Mouse (Mus musculus): ENCODE results near the gene Dock6. TPM values are rescaled to one million over a fixed set of nuclear protein-coding genes. Genes with fewer than 3 reads are reported as not detected.
"Not testable (repeated sequence)": the region's sequence is repeated elsewhere in the genome, so short reads cannot be mapped to it uniquely, and the experiment has no call there.

Gene Dock6
- polyA plus RNA-seq, 1 experiment from 2014 or later = 37.4 TPM

DNA sequence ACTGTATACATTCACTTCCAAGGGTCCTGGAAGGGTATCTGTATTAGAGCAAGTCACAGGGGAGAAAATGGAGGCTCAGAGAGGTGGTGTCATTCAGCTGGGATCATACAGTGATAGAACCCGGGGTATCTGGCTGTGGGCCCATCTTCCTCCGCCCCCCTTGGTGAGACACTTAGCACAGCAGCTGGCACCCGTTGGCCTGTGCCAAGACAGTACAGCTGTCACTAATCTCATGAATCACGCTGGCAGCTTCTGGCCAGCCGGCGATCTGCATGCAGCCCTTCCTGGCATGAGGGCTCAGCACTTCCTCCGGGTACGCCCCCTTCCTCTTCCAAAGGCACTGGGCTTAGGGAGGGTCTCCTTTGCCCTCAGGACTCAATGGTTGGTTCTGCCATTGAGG, 59.8 kb downstream of the Dock6 start:
- ATAC-seq (ENCODE audit: insufficient number of reproducible peaks, low FRiP score, low TSS enrichment, low read depth) = no peak
- H3K4me1 ChIP-seq (ENCODE audit: control insufficient read depth, insufficient read depth, low read length) = peaks cover 16% of the 10 kb centered on the region
- no peaks in the 10 kb centered on the region for H3K9me3 ChIP-seq (ENCODE audit: control insufficient read depth, low read length)
- H3K9ac ChIP-seq (ENCODE audit: low read length) = no peak overlapping the region
- H3K27ac ChIP-seq (replicated peaks; ENCODE audit: low read depth, low read length) = no peak overlapping the region
- no peak overlapping the region for H3K4me3 ChIP-seq (ENCODE audit: low read depth, low read length)
- DNase-seq (ENCODE audit: low spot score) = no peak
- no peak overlapping the region for H3K4me2 ChIP-seq (ENCODE audit: low read depth, severe bottlenecking)
- H3K27me3 ChIP-seq (ENCODE audit: control insufficient read depth, insufficient read depth, low read length) = no peaks in the 10 kb centered on the region
- WGBS = 74% methylated on average over 8 of the region's 8 CpGs
- peaks cover 28% of the 10 kb centered on the region for H3K36me3 ChIP-seq (ENCODE audit: control insufficient read depth, insufficient read depth, low read length)

DNA sequence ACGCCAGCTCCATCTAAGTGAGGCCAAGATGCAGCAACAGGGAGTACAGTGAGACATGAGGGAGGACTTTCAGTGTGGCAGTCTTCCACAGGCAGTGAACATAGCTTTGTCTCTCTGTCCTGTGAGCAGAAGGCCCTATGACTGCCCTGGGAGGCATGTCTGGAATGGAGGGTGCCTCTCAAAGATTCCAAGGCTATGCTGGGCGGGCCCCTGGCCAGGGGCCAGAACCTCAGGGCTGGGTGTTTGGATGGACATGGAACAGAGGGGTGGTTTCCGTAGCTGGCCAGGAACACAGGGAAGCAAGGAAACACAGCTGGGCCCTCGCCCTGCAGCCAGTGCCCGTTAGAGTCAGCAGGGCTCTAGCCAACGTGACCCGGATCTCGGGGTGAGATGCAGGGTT, 60.6 kb downstream of the Dock6 start:
- no peak overlapping the region for H3K9ac ChIP-seq (ENCODE audit: low read length)
- no peaks in the 10 kb centered on the region for H3K9me3 ChIP-seq (ENCODE audit: control insufficient read depth, low read length)
- H3K4me1 ChIP-seq (ENCODE audit: control insufficient read depth, insufficient read depth, low read length) = peaks cover 13% of the 10 kb centered on the region
- 92% methylated on average over 8 of the region's 8 CpGs for WGBS
- ATAC-seq (ENCODE audit: insufficient number of reproducible peaks, low FRiP score, low TSS enrichment, low read depth) = no peak
- peaks cover 28% of the 10 kb centered on the region for H3K36me3 ChIP-seq (ENCODE audit: control insufficient read depth, insufficient read depth, low read length)
- H3K27ac ChIP-seq (replicated peaks; ENCODE audit: low read depth, low read length) = no peak overlapping the region
- no peak overlapping the region for H3K4me2 ChIP-seq (ENCODE audit: low read depth, severe bottlenecking)
- H3K4me3 ChIP-seq (ENCODE audit: low read depth, low read length) = no peak overlapping the region
- no peaks in the 10 kb centered on the region for H3K27me3 ChIP-seq (ENCODE audit: control insufficient read depth, insufficient read depth, low read length)
- no peak for DNase-seq (ENCODE audit: low spot score)

DNA sequence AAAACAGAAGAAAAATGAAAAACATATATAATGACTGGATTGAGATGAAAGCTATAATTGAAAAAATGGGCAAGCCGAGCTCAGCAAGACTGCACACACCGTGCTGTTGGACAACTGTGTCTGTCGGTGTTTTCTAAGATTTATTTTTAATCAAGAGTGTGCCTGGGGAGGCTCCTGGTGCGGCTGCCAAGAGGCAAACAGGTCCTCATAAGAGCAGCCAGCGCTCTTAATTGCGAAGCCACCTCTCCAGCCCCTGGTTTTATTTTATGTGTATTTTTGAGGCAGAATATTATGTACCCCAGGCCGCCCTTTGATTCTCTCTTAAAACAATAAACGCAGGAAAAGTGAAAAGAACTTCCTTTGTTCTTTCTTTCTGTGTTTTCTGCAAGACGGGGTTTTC, 64.2 kb downstream of the Dock6 start:
- ATAC-seq (ENCODE audit: insufficient number of reproducible peaks, low FRiP score, low TSS enrichment, low read depth) = no peak
- WGBS = 67% methylated on average over 9 of the region's 9 CpGs
- no peak for DNase-seq (ENCODE audit: low spot score)
- Histone ChIP-seq H3K9me3 (ENCODE audit: control insufficient read depth, low read length) (no peaks in the 10 kb centered on the region), H3K36me3 (ENCODE audit: control insufficient read depth, insufficient read depth, low read length) (peaks cover 17% of the 10 kb centered on the region), H3K27me3 (ENCODE audit: control insufficient read depth, insufficient read depth, low read length) (no peaks in the 10 kb centered on the region), H3K4me2 (ENCODE audit: low read depth, severe bottlenecking) (no peak overlapping the region), H3K27ac (replicated peaks; ENCODE audit: low read depth, low read length) (no peak overlapping the region; the same call in 1 of the 2 replicates), H3K9ac (ENCODE audit: low read length) (no peak overlapping the region), H3K4me1 (ENCODE audit: control insufficient read depth, insufficient read depth, low read length) (peaks cover 3% of the 10 kb centered on the region; the same call in 1 of the 2 replicates), H3K4me3 (ENCODE audit: low read depth, low read length) (no peak overlapping the region)

DNA sequence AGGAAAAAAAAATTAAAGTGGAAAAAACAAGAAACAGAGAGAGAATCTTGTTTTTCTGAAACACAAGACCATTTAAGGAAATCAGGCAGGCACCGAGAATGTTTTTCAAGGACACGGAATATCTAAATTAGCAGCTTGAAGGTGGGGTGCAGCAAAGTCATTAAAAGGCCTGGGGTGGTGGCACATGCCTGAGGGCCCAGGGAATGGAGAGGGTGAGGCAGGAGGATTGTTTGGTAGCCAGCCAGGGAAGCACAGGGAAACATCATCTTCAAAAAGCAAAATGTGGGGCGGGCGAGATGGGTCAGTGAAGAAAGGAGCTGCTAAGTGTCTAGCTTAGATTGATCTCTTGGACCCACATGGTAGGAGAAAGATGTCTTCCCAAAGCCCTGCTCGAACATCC, 64.8 kb downstream of the Dock6 start:
- ATAC-seq (ENCODE audit: insufficient number of reproducible peaks, low FRiP score, low TSS enrichment, low read depth) (no peak), DNase-seq (ENCODE audit: low spot score) (no peak)
- Histone ChIP-seq H3K4me2 (ENCODE audit: low read depth, severe bottlenecking) (no peak overlapping the region), H3K4me1 (ENCODE audit: control insufficient read depth, insufficient read depth, low read length) (peaks cover 3% of the 10 kb centered on the region; the same call in 1 of the 2 replicates), H3K4me3 (ENCODE audit: low read depth, low read length) (no peak overlapping the region), H3K36me3 (ENCODE audit: control insufficient read depth, insufficient read depth, low read length) (peaks cover 17% of the 10 kb centered on the region), H3K9ac (ENCODE audit: low read length) (no peak overlapping the region), H3K27ac (replicated peaks; ENCODE audit: low read depth, low read length) (no peak overlapping the region; the same call in 1 of the 2 replicates), H3K27me3 (ENCODE audit: control insufficient read depth, insufficient read depth, low read length) (no peaks in the 10 kb centered on the region), H3K9me3 (ENCODE audit: control insufficient read depth, low read length) (no peaks in the 10 kb centered on the region)
- WGBS = 72% methylated on average over 5 of the region's 5 CpGs

DNA sequence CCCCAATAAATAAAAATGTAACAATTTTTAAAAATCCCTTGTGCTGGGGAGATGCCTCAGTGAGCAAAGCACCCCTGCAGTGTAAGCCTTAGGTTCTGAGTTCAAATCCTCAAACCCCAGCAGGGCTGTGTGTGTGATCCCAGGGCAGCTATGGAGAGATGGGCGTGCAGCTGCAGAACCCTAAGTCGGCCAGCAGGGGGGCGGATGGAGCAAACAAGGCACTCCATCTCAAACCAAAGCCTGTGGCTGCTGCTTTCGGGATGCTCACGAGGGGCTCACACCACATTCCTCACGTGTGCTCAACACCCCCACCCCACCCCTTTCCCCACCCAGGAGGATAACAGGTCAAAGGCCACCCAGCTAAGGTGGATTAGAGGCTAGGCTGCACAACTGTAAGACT, 65.5 kb downstream of the Dock6 start:
- Histone ChIP-seq H3K4me2 (ENCODE audit: low read depth, severe bottlenecking) (no peak overlapping the region), H3K9me3 (ENCODE audit: control insufficient read depth, low read length) (no peaks in the 10 kb centered on the region), H3K27ac (replicated peaks; ENCODE audit: low read depth, low read length) (no peak overlapping the region; the same call in 1 of the 2 replicates), H3K27me3 (ENCODE audit: control insufficient read depth, insufficient read depth, low read length) (no peaks in the 10 kb centered on the region), H3K36me3 (ENCODE audit: control insufficient read depth, insufficient read depth, low read length) (peaks cover 15% of the 10 kb centered on the region), H3K4me1 (ENCODE audit: control insufficient read depth, insufficient read depth, low read length) (peaks cover 6% of the 10 kb centered on the region; the same call in 1 of the 2 replicates), H3K4me3 (ENCODE audit: low read depth, low read length) (no peak overlapping the region), H3K9ac (ENCODE audit: low read length) (no peak overlapping the region)
- peak; percentile 19; the same call in 1 of the 2 replicates for ATAC-seq (ENCODE audit: insufficient number of reproducible peaks, low FRiP score, low TSS enrichment, low read depth)
- 8% methylated on average over 6 of the region's 6 CpGs for whole genome bisulfite sequencing
- DNase-seq (ENCODE audit: low spot score) = peak; percentile 84

DNA sequence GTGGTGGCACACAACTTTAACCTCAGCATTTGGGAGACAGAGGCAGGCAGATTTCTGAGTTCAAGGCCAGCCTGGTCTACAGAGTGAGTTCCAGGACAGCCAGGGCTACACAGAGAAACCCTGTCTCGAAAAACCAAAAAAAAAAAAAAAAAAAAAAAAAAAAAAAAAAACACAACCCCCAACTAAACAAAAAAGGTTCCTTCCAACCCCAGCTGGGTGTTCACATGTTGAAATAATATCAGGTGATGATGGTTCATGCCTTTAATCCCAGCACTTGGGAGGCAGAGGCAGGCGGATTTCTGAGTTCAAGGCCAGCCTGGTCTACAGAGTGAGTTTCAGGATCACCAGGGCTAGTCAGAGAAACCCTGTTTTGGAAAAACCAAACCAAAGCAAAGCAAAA, 66.1 kb downstream of the Dock6 start:
- H3K36me3 ChIP-seq (ENCODE audit: control insufficient read depth, insufficient read depth, low read length); H3K9ac ChIP-seq (ENCODE audit: low read length); DNase-seq (ENCODE audit: low spot score); H3K27me3 ChIP-seq (ENCODE audit: control insufficient read depth, insufficient read depth, low read length); H3K4me3 ChIP-seq (ENCODE audit: low read depth, low read length); H3K4me1 ChIP-seq (ENCODE audit: control insufficient read depth, insufficient read depth, low read length); H3K27ac ChIP-seq (replicated peaks; ENCODE audit: low read depth, low read length); H3K4me2 ChIP-seq (ENCODE audit: low read depth, severe bottlenecking); ATAC-seq (ENCODE audit: insufficient number of reproducible peaks, low FRiP score, low TSS enrichment, low read depth); H3K9me3 ChIP-seq (ENCODE audit: control insufficient read depth, low read length): not testable (repeated sequence)
- 76% methylated on average over 1 of the region's 2 CpGs for WGBS

DNA sequence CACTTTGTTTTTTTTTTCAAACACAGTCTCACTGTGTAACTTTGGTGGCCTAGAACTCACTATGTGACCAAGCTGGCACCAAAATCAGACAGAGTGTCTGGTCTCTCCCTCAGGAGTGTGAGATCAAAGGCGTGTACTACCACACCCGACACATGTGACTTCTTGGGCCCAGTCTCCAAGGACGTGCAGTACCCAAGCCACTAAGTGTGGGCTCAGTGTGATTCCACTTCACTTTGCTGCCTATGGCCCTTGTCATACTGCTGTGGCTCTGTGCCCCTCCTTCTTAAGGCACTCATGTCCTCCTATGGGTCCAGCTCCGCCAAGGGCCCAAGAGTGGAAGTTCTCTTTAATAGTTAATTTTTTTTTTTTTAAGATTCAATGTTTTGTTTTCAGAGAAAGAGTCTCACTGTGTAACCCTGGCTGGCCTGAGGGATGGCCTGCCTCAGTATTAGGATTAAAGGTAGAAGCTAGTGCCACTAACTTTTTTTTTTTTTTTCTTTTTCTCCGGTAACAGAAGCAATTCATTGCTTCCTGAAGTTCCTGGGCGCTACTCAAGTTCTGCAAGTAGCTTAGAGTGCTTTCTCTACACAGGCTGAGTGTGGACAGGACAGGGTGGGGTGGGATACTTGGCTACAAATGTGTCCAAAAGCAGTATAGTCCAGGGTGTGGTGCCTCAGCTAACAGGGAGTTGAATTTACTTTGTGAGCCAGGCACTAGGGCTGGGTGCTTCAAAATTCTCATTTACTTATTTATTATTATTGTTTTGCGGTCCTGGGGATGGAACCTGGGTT, 67.7 kb downstream of the Dock6 start:
- H3K4me1 ChIP-seq (ENCODE audit: control insufficient read depth, insufficient read depth, low read length) = peaks cover 6% of the 10 kb centered on the region; the same call in 1 of the 2 replicates
- ATAC-seq (ENCODE audit: insufficient number of reproducible peaks, low FRiP score, low TSS enrichment, low read depth) = no peak
- no peak overlapping the region for H3K4me2 ChIP-seq (ENCODE audit: low read depth, severe bottlenecking)
- H3K27me3 ChIP-seq (ENCODE audit: control insufficient read depth, insufficient read depth, low read length) = no peaks in the 10 kb centered on the region
- no peaks in the 10 kb centered on the region for H3K9me3 ChIP-seq (ENCODE audit: control insufficient read depth, low read length)
- H3K9ac ChIP-seq (ENCODE audit: low read length) = no peak overlapping the region
- no peak overlapping the region for H3K27ac ChIP-seq (replicated peaks; ENCODE audit: low read depth, low read length)
- DNase-seq (ENCODE audit: low spot score) = no peak
- H3K36me3 ChIP-seq (ENCODE audit: control insufficient read depth, insufficient read depth, low read length) = peaks cover 17% of the 10 kb centered on the region
- 88% methylated on average over 7 of the region's 7 CpGs for WGBS
- H3K4me3 ChIP-seq (ENCODE audit: low read depth, low read length) = no peak overlapping the region

DNA sequence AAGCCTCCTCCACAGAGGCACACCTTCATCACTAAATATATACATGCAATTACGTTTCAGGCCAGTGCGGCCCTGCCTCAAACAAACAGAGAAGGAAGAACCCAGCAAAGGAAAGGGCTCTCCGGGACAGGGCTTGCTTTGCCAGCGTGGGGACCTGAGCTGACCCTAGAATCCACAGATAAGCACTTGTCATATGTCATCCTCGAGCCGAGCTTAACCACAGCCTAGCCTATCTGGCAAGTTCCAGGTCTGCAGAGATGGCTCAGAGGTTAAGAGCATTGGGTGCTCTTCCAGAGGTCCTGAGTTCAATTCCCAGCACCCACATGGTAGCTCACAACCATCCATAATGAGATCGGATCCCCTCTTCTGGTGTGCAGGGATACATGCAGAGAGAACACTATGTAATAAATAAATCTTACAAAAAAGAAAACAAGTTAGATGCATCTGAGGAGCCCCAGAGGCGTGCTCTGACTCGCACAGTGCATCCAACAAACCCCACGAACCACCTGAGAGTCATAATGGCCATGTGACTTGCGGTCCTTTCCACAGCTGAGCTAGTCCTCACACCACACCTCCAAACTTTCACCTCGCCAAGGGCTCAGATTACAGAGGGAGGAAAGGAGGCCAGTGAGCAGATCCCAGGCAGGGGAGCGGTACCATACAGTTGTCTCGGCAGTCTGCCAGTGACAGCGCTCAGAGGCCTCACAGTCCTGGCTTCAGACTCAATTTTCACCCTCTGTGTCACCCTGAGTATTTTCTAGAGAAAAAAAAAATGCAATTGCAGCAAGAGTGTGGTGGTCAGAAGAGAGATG, 70.6 kb downstream of the Dock6 start:
- peak; percentile 40; the same call in 1 of the 2 replicates for ATAC-seq (ENCODE audit: insufficient number of reproducible peaks, low FRiP score, low TSS enrichment, low read depth)
- WGBS = 65% methylated on average over 15 of the region's 15 CpGs

More for the DNA sequence above, 70.6 kb downstream of the Dock6 start:
- Histone ChIP-seq H3K27me3 (ENCODE audit: control insufficient read depth, insufficient read depth, low read length) (no peaks in the 10 kb centered on the region), H3K9ac (ENCODE audit: low read length) (no peak overlapping the region), H3K4me3 (ENCODE audit: low read depth, low read length) (no peak overlapping the region), H3K36me3 (ENCODE audit: control insufficient read depth, insufficient read depth, low read length) (peaks cover 35% of the 10 kb centered on the region), H3K4me2 (ENCODE audit: low read depth, severe bottlenecking) (no peak overlapping the region), H3K9me3 (ENCODE audit: control insufficient read depth, low read length) (no peaks in the 10 kb centered on the region), H3K4me1 (ENCODE audit: control insufficient read depth, insufficient read depth, low read length) (peaks cover 2% of the 10 kb centered on the region; the same call in 1 of the 2 replicates), H3K27ac (replicated peaks; ENCODE audit: low read depth, low read length) (no peak overlapping the region)
- DNase-seq (ENCODE audit: low spot score) = peak; percentile 45
